Mouse (Mus musculus): ENCODE measurements around the gene Recql5.

The Recql5 gene

DNA sequence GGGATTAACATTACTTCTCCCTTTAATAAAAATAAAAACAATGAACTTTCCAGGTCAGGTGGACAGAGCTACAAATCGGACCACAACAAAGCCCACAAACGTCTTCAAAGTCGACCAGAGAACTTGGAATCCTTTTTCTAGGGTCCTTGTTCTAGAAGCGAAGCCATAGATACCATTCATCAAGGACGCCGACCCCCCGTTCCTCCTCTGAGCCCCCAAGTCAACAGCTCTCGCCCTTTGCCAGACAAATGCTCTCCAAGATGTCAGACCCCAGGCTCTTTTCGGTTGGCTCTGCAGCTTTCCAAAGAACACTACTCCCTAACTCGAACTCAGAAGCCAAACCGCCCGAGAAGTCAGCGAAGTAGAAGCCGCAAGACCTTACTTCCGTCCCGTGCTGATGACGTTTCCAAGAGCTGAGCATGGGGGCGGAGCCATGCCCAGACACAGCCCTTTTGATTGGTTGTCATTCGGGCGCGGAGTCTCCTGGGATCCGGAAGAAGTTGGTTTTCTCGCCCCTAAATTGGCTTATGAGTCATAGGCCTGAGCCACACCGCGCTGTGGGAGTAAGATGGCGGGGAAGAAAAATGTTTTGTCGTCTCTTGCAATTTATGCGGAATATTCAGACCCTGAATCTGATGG, at the start of gene Recql5, which contains the start of gene Sap30bp:
Gene Recql5, minus strand, starts transcription at position 370 of the 639 bp plus-strand sequence.
Gene Sap30bp, plus strand, starts transcription at position 175 of the 639 bp plus-strand sequence.
- peak; percentile 95 to 96 for DNase-seq (ENCODE audit: low spot score in 2 of 2)

DNA sequence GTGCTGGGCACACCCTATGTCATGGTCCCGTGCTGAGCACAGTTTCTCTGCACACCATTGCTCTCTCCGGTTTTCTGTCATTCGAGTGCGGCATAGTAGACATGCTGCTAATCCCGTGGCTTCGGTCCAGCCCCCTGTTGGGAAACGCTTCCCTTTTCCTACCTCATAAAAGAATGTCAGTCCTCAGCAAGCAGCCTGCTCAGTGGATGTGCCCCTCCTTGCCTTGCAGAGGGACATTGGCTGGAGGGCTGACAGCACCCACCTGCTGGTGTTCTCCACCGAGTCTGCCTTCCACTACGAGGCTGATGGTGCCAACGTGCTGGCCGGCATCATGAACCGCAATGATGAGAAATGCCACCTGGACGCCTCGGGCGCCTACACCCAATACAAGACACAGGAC, 49.2 kb upstream of the Recql5 start:
- no peak for DNase-seq (ENCODE audit: low spot score in 2 of 2)

DNA sequence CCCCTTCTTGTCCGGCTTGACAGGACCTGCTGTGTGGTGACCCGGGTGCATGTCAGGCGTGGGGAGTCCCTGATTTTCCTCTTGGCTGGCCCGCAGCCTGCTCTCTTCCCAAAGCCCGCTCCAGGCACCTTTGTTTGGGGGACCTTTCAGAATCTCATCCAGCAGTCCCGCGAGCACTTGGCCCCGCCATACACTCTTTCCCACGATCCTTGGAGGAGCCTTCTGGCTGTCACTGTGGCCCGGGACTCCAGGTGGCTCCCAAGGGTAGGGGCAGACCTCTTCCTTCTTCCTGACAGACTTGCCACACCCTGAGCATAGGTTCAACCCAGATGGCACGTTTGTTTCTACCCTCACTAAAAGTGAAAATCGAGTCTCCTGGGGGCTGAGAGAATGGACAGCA, 42.3 kb upstream of the Recql5 start:
- no peak for DNase-seq (ENCODE audit: low spot score in 2 of 2)

DNA sequence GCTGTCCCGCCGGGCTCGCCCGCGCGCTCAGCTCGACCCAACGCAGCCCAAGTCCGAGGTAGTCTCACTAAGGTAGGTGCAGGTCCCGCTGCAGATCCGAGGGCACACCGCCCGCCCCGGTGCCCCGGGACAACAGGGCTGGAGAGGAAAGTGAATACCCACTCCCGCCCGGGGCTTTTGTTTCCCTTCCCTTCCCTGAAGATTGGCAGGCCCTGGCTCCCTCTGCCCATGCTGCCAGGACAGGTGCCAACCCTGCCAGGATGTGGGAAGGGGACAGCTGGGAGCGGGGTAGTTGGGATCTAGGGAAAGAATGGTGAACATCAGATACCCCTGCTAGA, 41.8 kb upstream of the Recql5 start:
- no peak for DNase-seq (ENCODE audit: low spot score in 2 of 2)

DNA sequence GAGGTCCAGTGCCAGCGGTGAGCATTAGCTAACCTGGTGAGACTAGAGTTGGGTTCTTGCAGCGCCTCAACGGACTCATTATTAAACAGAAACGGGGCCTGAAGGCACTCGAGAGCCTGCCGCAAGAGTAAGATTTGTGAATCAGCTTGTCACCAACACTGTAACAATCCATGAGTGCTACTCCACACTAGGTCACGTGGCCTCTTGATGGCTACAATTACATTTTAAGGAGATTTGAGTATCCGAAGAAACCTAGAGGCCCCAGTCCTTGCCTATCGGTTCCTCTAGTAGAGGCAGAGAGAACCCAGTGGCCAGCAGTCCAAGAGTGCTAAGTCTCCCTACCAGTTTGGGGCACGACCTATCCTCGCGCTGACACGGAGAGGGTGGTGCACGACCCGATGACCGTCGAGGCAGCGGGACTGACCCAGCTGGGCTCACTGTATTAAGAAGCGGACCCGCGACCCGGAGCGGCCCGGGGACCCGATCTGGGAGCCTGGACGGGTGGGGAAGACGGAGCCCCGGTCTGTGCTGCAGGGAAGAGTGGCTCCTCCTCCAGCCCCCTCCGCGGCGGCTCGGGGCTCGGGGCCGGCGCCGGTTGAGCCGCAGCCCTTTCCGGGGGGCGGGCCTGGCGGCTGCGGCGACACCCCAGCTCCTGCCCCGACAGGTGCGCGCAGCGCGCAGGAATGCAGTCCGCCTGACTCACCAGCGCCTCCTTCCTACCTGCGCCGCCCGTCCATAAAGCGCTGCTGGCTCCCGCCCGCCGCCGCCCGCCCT, 41.2 kb upstream of the Recql5 start, which contains the start of gene Itgb4:
Gene Itgb4, plus strand, starts transcription at position 401 of the 774 bp plus-strand sequence.
- no peak for DNase-seq (ENCODE audit: low spot score in 2 of 2)

DNA sequence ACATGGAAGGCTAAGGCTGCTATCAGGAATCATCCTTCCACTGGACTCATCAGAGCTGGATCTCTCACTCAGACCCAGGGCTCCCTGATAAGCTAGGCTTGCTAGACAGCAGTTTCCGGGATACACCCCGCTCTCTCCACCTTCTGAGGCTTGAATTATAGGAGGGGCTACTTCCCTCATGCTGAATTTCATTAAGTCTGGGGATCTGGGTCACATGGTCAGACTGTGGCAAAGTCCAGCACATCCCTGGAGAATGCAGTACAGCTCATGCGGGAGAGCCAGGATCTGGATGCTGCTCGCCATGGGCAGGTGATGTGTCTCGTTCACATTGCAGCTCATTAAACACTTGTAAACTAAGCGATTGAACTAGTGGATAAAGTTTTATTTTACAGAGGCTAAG, 37.7 kb upstream of the Recql5 start:
- no peak for DNase-seq (ENCODE audit: low spot score in 2 of 2)

DNA sequence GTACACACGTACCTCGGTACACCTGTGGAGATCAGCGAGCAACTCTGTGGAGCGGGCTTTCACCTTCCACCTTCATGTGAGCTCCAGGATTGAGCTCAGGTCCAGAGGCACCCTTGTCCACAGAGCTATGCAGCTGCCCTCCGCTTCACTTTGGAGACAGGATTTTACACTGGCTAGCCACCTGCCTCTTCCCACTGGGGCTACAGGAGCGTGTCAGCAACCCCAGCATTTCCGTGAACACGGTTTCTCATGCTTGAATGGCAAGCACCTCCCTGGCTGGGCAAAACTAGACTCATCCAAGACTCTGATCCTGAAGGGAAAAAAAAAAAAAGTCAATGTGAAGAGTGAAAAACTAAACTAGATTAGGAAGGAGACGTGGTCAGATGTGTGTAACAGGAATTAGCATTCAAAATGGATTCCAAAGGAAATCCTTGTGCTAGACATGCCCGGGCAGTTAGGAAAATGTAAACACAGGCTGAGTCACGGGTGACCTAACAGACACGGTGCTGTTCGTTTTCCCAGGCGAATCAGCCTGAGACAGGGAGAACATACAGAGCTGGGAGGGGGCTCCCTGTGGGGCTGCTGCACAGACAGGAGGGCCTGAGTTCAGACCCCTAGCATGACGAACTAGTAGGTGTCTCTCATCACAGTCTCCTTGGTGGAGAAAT, 36.9 kb upstream of the Recql5 start:
- no peak for DNase-seq (ENCODE audit: low spot score in 2 of 2)

DNA sequence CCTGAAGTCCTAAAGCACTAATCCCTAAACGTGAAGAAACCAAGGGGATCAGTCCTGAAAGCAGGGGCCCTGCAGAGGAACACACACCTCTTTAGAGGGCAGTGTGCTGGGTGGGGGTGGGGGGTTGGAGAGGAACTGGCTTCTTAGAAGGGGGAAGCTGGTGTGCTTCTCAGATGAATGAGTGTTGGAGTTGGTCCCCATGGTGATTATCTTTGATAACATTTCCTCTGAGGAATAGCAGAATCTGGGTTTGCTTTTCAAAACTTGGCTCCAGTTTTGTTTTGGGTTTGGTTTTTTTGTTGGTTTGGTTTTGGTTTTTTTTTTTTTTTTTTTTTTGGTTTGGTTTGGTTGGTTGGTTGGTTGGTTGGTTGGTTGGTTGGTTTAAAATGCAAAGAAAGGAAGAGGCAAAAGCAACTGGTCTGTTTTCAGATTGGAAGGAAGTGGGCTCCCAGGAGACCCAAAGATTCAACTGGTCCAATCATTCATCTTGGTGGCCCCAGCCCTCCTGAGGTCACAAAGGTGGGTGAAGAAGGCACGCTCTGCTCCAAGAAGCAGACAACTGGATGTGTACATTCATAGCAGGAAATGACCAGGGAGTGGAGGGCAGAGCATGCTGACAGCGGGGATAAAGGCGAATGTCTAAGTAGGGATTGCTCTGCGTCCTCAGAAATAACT, 35.6 kb upstream of the Recql5 start:
- DNase-seq (ENCODE audit: low spot score in 2 of 2), result no peak

DNA sequence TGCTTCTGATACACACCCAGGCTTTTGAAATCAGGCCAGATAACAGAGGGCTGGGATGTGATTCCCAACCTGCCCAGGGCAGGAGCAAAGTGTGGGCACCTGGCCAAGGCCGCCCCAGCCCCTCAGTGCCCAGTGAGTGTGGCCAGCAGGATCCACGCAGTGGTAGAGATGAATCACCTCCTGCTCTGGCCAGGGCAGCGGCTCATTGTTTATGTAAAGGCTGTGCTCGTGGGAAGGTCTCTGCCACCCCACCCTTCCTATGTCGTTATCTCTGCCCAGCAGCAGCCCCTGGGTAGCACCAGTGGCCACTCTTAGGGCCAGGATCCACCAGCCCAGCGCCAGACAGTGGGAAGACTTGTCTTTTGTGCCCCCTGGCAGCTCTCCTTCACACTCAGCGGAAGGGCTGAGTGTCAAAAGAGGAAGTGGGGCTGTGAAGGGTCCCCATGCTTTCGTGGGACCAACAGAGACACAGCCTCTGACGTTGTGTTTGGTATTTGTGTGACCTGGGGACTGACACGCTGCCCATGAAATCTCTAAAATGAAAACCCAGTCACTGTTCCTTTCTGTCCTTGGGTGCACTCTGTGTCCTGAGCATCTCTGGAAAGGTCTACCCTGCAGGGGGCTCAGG, 31.8 kb upstream of the Recql5 start:
- no peak for DNase-seq (ENCODE audit: low spot score in 2 of 2)

DNA sequence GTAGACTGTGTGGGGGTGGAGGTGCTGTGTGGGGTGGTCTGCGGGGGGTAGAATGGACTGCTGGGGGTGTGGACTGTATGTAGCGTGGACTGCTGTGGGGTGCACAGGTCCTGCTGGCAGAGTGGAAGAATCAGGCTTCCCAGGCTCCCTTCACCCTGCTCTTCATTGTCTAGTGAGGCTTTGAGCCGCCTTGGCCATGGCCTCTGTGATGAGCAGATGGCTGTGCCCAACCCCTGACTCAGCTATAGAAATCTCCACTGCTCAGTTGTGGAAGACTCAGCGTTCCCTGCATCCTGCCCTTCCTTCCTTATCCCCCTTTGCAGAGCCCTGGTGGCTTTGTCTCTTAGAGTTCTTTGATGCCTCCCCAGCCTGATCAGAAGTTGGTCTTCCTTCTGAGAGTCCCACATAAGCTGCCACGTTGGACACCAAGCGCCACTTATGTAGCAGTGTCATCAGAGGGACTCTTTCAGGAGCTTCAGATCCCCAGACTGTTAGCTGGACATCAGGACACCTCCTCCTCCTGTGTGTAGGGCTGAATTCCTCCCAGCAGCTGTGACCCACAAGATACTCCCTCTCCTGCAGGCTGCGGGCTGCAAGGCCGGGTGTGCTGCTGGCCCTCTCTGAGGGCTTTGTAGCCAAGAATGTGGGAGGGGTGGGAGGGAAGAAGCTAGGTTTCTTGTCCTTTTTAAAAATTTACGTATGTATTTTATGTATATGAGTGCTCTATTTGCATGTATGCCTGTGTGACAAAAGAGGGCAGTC, 29.6 kb upstream of the Recql5 start:
- DNase-seq (ENCODE audit: low spot score in 2 of 2), result no peak

DNA sequence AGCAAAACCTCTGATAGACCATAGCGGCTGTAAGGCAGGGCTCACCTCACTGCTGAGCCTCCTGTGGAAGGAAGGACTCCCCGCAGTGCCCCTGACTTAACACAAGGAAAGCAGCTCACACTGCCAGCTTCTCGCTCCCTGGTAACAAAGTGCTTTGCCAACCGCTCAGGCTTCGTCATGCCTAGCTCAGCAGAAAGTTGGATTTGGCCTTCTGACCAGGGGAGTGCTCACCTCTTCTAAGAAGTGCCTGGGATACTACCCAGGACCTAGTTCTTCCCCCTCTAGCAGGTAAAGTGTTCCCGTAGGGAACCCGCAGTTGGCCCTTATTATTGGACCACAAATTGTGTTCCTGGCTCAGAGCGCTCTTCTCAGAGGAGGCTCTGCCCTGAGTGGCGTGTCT, 25.7 kb upstream of the Recql5 start:
- no peak for DNase-seq (ENCODE audit: low spot score in 2 of 2)

DNA sequence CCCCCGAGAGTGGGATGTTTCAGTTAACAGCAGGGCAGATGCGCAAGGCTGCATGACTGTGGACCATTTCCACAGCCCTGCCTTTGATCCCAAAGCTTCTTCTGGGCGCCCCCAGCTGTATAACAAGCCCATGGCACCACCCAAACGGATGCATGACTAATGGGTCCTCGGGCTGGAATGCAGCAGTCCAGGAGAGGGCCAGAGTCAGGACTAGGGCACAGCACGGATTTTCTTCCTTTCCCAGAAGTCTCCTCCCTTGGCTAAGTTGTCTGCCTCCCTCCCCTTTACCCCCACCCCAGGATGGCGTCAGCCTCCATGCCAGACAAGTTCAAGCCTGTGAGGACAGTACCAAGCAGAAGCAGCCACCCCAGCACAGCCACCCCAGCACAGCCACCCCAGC, 24.7 kb upstream of the Recql5 start:
- DNase-seq (ENCODE audit: low spot score in 2 of 2), result no peak

DNA sequence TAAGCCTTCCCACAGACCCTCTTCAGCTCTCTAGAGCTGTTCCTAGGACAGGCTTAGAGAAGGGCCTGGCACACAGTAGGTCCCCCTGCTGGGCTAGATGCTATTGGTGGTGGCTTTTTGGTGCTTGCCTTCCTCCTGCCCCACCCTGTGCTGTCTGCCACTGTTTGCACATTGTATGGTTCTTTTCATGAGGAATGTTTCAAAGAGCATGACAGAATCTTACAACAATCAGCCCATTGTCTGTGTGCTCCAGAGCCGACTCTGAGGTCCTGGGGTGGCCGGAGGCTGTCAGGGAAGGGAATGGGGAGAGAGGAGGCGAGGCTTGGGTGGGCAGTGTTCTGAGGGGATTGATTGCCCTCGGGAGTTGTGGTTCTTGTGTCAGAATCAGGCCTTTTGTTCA, 23.2 kb upstream of the Recql5 start:
- no peak for DNase-seq (ENCODE audit: low spot score in 2 of 2)

DNA sequence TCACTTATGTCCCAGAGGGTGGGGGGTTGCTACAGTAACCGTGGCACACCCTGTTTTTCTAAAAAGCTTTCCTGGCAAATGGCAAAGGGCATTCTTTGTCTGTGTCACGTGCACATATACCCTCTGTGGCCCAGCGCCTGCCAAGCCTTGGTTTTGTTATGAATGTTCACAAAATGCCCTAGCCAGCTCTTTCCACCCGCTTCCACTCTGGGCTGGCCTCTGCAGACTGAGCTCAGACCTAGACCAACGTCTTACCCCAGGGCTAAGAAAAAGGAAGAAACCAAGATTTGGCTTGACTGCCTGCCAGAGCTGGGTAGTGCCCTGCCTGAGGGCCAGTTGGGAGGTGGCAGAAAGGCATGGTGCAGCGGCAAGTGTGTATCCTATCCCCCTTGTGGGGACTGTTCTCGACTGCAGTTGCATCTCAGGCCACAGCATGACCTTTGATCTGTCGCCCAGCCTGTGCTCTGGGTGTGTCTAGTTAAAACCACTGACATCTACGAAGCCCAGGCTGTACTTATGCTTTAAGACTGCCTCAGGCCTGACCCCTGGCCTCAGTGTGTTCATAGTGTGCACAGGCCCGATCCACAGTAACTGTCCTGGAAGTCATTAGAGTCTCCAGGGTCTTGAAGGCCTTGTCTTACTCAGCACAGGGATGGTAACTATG, 22.1 kb upstream of the Recql5 start:
- DNase-seq (ENCODE audit: low spot score in 2 of 2), result no peak

DNA sequence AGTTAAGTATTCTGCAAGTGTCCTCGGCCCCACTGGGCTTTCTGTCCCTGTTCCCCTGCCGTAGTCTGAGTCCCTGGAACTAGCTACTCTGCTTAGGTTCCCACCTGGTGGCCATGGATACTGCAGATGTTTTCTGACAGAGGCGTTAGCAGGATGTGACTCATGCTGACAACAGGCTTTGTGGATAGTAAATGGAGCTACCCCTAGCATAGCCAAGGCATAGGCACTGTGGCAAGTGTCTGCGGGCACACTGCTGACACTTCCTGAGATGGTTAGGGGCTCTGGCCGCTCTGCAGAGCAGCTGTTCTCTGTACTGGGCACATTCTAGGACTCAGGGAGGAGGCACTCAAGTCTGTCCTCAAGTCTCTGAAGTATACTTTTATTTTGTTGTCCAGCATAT, 21.4 kb upstream of the Recql5 start:
- no peak for DNase-seq (ENCODE audit: low spot score in 2 of 2)

DNA sequence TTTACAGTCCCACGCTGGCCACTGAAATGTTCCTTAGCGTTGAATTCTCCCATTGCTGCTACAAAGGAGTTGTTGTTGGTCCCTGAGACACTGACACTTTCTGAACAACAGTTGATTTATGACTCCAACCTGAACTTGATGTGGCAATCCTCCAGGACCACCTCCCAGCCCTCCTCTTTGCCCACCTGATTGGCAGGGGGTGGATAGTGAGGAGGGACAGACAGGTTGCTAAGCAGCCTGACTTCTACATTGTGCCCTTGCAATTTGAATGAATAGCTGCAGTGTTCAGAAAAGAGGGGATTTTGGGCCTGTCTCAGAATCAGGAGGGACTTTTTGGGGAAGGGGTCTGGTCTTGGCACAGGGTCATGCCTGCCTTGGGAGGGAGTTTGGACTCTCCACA, 17.4 kb upstream of the Recql5 start:
- DNase-seq (ENCODE audit: low spot score in 2 of 2), result no peak

DNA sequence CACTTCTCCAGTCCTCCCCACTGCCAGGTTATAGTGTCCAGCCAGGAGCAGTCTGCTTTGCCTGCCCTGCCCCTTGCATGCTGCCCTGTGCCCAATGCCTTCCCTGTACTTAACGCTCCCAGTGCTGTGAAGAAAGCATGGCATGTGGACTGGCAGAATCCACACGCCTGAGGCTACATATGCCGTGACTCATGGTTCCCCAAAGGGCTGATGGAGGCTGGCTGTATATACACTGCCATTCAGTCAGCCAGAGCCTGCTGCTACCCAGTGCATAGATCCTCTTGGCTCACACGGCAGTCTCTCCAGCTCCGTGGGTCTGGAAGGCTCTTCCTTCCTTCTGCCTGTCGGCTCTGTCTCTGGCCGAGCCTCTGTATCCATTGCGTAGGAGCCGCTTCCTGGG, 15.0 kb upstream of the Recql5 start:
- DNase-seq (ENCODE audit: low spot score in 2 of 2), result no peak

DNA sequence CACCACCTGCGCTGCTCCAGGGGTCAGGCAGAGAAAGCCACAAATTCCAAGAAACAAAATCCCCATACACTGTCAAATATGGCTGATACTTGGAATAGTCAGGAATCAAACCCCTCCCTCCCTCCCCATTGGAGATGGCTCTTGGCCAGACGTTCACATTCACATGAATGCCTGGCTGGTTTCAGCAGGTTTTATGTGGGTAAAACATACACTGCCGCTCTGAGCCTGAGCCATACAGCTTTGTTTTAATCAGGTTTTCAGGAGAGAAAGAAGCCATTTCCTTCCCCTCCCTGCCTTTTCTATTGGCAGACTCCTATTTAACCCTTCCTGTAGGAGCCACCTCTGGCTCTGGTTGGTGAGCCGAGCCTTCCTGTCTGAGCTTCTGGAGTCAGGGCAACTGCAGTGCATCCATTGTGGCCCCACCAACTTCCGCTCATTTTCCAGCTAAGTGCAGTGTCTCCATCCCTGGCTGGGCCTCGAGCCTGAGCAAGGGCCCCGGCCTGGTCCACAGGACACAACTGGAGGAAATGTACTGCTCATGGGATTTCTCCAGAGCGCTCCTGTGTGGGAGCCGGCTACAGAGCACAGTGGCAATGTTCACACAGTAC, 13.0 kb upstream of the Recql5 start:
- no peak for DNase-seq (ENCODE audit: low spot score in 2 of 2)

DNA sequence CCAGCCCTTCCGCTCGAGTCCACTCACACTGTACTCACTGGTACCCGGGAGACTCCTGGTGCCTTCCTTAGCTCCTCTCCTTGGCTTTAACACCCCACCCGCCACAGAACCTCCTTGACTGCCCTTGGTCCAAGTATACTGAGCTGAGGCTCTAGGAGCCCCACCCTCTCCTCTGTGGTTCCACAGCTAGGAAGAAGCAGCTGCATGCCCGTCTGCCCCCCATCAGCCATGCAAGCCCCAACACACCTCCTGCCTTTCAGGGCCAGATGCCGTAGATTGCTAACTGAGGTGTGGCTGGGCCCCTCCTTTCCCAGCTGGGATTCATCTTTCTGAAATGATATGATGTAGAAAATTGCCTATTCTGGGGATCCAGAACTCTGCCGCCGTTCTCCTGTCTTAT, 12.0 kb upstream of the Recql5 start:
- DNase-seq (ENCODE audit: low spot score in 2 of 2), result no peak

DNA sequence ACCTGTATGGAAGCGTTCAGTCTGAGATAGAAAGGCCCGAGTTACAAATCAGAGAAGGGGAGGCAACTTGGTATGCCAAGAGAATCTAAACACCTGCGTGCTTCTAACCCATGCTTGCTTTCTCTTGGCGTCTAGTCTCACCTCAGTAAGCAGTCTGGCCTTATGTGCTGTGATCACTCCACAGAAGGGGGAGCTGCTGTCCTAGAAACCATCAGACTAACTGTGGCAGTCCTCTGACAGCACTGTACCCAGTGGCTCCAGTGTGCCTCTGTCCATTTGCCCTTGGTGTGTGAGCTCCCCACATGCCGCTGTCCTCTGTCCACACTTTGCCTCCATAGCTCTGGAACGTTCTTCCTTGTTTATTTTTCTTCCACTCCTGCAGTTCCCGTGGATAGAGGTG, 8.7 kb upstream of the Recql5 start:
- DNase-seq (ENCODE audit: low spot score in 2 of 2), result no peak
